Mouse (Mus musculus) testis, adult 2 months (tissue): ENCODE results near the gene Adipor1. TPM values are rescaled to one million over a fixed set of nuclear protein-coding genes. Genes with fewer than 3 reads are reported as not detected.

Experiments used
- H3K27ac ChIP-seq: fragments of 200-500 bp; 2 replicates; pipeline ENCODE4 v1.5.1; 2012; ENCODE audit warnings: low read depth, low read length; ENCODE audit not compliant: control insufficient read depth, insufficient read depth
- H3K27me3 ChIP-seq: fragments of 200-500 bp; 2 replicates; pipeline ENCODE4 v1.6.1; 2012; ENCODE audit warnings: mild to moderate bottlenecking, low read length, moderate library complexity; ENCODE audit not compliant: control insufficient read depth, insufficient read depth
- H3K36me3 ChIP-seq: fragments of 200-500 bp; 2 replicates; pipeline ENCODE4 v1.6.1; 2012; ENCODE audit warnings: mild to moderate bottlenecking, low read length; ENCODE audit not compliant: control insufficient read depth, insufficient read depth
- H3K4me1 ChIP-seq: fragments of 200-500 bp; 2 replicates; pipeline ENCODE4 v1.6.1; 2012; ENCODE audit warnings: low read length; ENCODE audit not compliant: control insufficient read depth, insufficient read depth
- H3K4me3 ChIP-seq: fragments of 200-500 bp; 2 replicates; pipeline ENCODE4 v1.5.1; 2012; ENCODE audit warnings: low read depth, mild to moderate bottlenecking, low read length, moderate library complexity, mixed read lengths; ENCODE audit not compliant: control insufficient read depth
- CTCF ChIP-seq: fragments of 200-500 bp; IDR thresholded peaks from 2 replicates; pipeline ENCODE4 v1.5.1; 2012; ENCODE audit warnings: low read depth, mild to moderate bottlenecking, inconsistent platforms, low read length, moderate library complexity; ENCODE audit not compliant: control insufficient read depth, insufficient read depth, insufficient replicate concordance
- POLR2A ChIP-seq: fragments of 200-500 bp; IDR thresholded peaks from 2 replicates; pipeline ENCODE4 v1.6.1; 2012; ENCODE audit warnings: low read depth, mild to moderate bottlenecking, inconsistent platforms, low read length, moderate library complexity; ENCODE audit not compliant: control insufficient read depth
- polyA plus RNA-seq: library from polyadenylated mRNA; depleted of rRNA; stranded (reverse); fragments of >200 nt; gene quantifications from 2 replicates; pipeline ENCODE4 v1.2.3, GENCODE M21; 2012

The Adipor1 gene
- polyA plus RNA-seq, 1 experiment: 87.4 TPM

GRCm38 (mm10) chr1:134385176-134385575 is 30.0 kb upstream of the Adipor1 start:
- Histone ChIP-seq H3K36me3 (no peaks in the 10 kb centered on the region), H3K4me3 (peak overlapping the region; percentile 41), H3K4me1 (peaks cover 5% of the 10 kb centered on the region), H3K27me3 (no peaks in the 10 kb centered on the region), H3K27ac (no peak overlapping the region)
- TF ChIP-seq CTCF: no peak
- TF ChIP-seq POLR2A: no peak

- Histone ChIP-seq H3K4me1 (peaks cover 5% of the 10 kb centered on the region), H3K27ac (no peak within 1 kb of the TSS), H3K36me3 (no peaks in the 10 kb centered on the region), H3K4me3 (peak within 1 kb of the TSS; percentile 43), H3K27me3 (no peaks in the 10 kb centered on the region)
- no peak; the same call in 1 of the 2 replicates for TF ChIP-seq POLR2A
- no peak for TF ChIP-seq CTCF
Measured at GRCm38 (mm10) chr1:134385666-134386065, 29.5 kb upstream of the Adipor1 start, which contains the start of gene 4933406M09Rik. Gene 4933406M09Rik, plus strand, starts transcription at chr1:134385940.

GRCm38 (mm10) chr1:134393827-134394226 is 21.4 kb upstream of the Adipor1 start:
- Histone ChIP-seq H3K27me3 (no peaks in the 10 kb centered on the region), H3K4me3 (no peak overlapping the region), H3K27ac (no peak overlapping the region), H3K4me1 (no peaks in the 10 kb centered on the region), H3K36me3 (no peaks in the 10 kb centered on the region)
- TF ChIP-seq POLR2A (no peak), CTCF (no peak)

GRCm38 (mm10) chr1:134398210-134398609 is 17.0 kb upstream of the Adipor1 start:
- H3K27ac ChIP-seq: no peak overlapping the region
- no peaks in the 10 kb centered on the region for H3K27me3 ChIP-seq
- TF ChIP-seq CTCF (no peak), POLR2A (no peak)
- H3K36me3 ChIP-seq: no peaks in the 10 kb centered on the region
- no peak overlapping the region for H3K4me3 ChIP-seq
- H3K4me1 ChIP-seq: no peaks in the 10 kb centered on the region

- no peak for TF ChIP-seq POLR2A
- no peak for TF ChIP-seq CTCF
- no peaks in the 10 kb centered on the region for H3K4me1 ChIP-seq
- no peak overlapping the region for H3K27ac ChIP-seq
- no peak overlapping the region for H3K4me3 ChIP-seq
- H3K27me3 ChIP-seq: no peaks in the 10 kb centered on the region
- H3K36me3 ChIP-seq: no peaks in the 10 kb centered on the region
Measured at GRCm38 (mm10) chr1:134399735-134400134, 15.4 kb upstream of the Adipor1 start.

GRCm38 (mm10) chr1:134405509-134406413 is 9.4 kb upstream of the Adipor1 start, which contains the start of gene Cyb5r1:
Gene Cyb5r1, plus strand, starts transcription at chr1:134405559.
- Histone ChIP-seq H3K27ac (peak within 1 kb of the TSS; percentile 86), H3K4me3 (peak within 1 kb of the TSS; percentile 92), H3K36me3 (no peaks in the 10 kb centered on the region), H3K27me3 (no peaks in the 10 kb centered on the region), H3K4me1 (peaks cover 4% of the 10 kb centered on the region)
- peak; percentile 55; the same call in 1 of the 2 replicates for TF ChIP-seq POLR2A
- 0 out of 2 replicates have a peak, but pooled peaks have one; percentile 2 for TF ChIP-seq CTCF

- Histone ChIP-seq H3K36me3 (no peaks in the 10 kb centered on the region), H3K4me1 (peaks cover 4% of the 10 kb centered on the region), H3K4me3 (peak overlapping the region; percentile 92), H3K27me3 (no peaks in the 10 kb centered on the region), H3K27ac (peak overlapping the region; percentile 69)
- TF ChIP-seq CTCF: no peak
- TF ChIP-seq POLR2A: no peak; the same call in 1 of the 2 replicates
Measured at GRCm38 (mm10) chr1:134406414-134406771, 8.8 kb upstream of the Adipor1 start.

GRCm38 (mm10) chr1:134408080-134408479 is 7.1 kb upstream of the Adipor1 start:
- H3K27me3 ChIP-seq: no peaks in the 10 kb centered on the region
- H3K27ac ChIP-seq: no peak overlapping the region
- no peak overlapping the region for H3K4me3 ChIP-seq
- H3K4me1 ChIP-seq: peaks cover 4% of the 10 kb centered on the region
- TF ChIP-seq CTCF (no peak), POLR2A (no peak)
- H3K36me3 ChIP-seq: no peaks in the 10 kb centered on the region
